Comparison of ENCODE assay signal across 10 mouse cellular contexts in genomic region chr7:73809261-73809660, GRCm38 (mm10).
DNase-seq lines count a peak whose midpoint lies in the region; TF ChIP-seq lines count a peak whose summit lies in the region.
"Had no signal": no experiment of that assay in that cellular context is flagged by ENCODE, and none has a peak within 500 bp of the region (broad histone marks: within the 10 kb centered on the region; RNA-seq: fewer than 3 reads in every experiment).

No protein-coding gene starts in this region.

- intact Hi-C loops in gastrocnemius, adult 2 months (cut with DNase I): loop anchor here (1.0 kb wide), 1 partner anchor 155 kb away; no protein-coding TSS in a partner anchor

- TF ChIP-seq CTCF in gastrocnemius, adult 2 months (IDR thresholded peaks at IDR 0.05): peak; percentile 75
- no peak for TF ChIP-seq CTCF in thymus, adult 2 months (IDR thresholded peaks at IDR 0.05; ENCODE audit: borderline replicate concordance, control insufficient read depth, extremely low read depth, insufficient read depth, low read length, poor library complexity)

- no peak overlapping the region for H3K4me3 ChIP-seq in gastrocnemius, adult 2 months
- no peak overlapping the region for H3K4me3 ChIP-seq in thymus, adult 2 months (ENCODE audit: control insufficient read depth, insufficient read depth, low read length)
- H3K4me3 ChIP-seq: embryonic facial prominence, embryonic 12.5 days; intestine, embryonic 15.5 days had no signal

- no peak for TF ChIP-seq POLR2A in thymus, adult 2 months (IDR thresholded peaks at IDR 0.05; ENCODE audit: control insufficient read depth, extremely low read depth, insufficient read depth, low read length, poor library complexity)

- peak; percentile 32 for DNase-seq in gastrocnemius, adult 2 months
- no peak for DNase-seq in gastrocnemius, adult 8-10 months (ENCODE audit: low spot score in 2 of 2)
- peak; percentile 16 for DNase-seq in retina, embryonic 14.5 days (ENCODE audit: low spot score)
- DNase-seq in retina, postnatal 1 day: no peak
- DNase-seq in kidney, adult 9 months: peak; percentile 40
- peak; percentile 28 for DNase-seq in urinary bladder, postnatal 14 days (ENCODE audit: low spot score)
- no peak for DNase-seq in right cerebral cortex, postnatal 36 days (ENCODE audit: low spot score in 2 of 2)
- no peak for DNase-seq in thymus, adult 2 months

- WGBS in thymus, adult 2 months: 40% methylated on average over 2 of the region's 2 CpGs

- no peak overlapping the region for H3K27ac ChIP-seq in gastrocnemius, adult 2 months
- H3K27ac ChIP-seq in thymus, adult 2 months (ENCODE audit: control insufficient read depth, insufficient read depth, low read length): no peak overlapping the region
- H3K27ac ChIP-seq: embryonic facial prominence, embryonic 12.5 days; intestine, embryonic 15.5 days had no signal

- H3K36me3 ChIP-seq in thymus, adult 2 months (ENCODE audit: control insufficient read depth, insufficient read depth, low read length): no peaks in the 10 kb centered on the region
- H3K36me3 ChIP-seq: embryonic facial prominence, embryonic 12.5 days; intestine, embryonic 15.5 days had no signal

- no peaks in the 10 kb centered on the region for H3K27me3 ChIP-seq in thymus, adult 2 months (ENCODE audit: control insufficient read depth, insufficient read depth, low read length)
- H3K27me3 ChIP-seq: embryonic facial prominence, embryonic 12.5 days; intestine, embryonic 15.5 days had no signal

- no peaks in the 10 kb centered on the region for H3K4me1 ChIP-seq in thymus, adult 2 months (replicated peaks; ENCODE audit: control insufficient read depth, insufficient read depth, low read length)
- H3K4me1 ChIP-seq: embryonic facial prominence, embryonic 12.5 days; intestine, embryonic 15.5 days had no signal

Comparison
In these comparisons a context has a peak if more than half of its experiments do, and no peak if none do; other contexts are left out.
1. DNase-seq: peak in gastrocnemius, adult 2 months (single experiment), retina, embryonic 14.5 days (single experiment), kidney, adult 9 months (single experiment) and urinary bladder, postnatal 14 days (single experiment); none in gastrocnemius, adult 8-10 months (0 of 2), retina, postnatal 1 day (single experiment), right cerebral cortex, postnatal 36 days (0 of 2) and thymus, adult 2 months (single experiment).